Mouse (Mus musculus): ENCODE results near the gene Cldn10. TPM values are rescaled to one million over a fixed set of nuclear protein-coding genes. Genes with fewer than 3 reads are reported as not detected.

Cldn10 gene
- polyA plus RNA-seq, 1 experiment from 2014 or later = 72.3 TPM

- H3K27me3 ChIP-seq = no peaks in the 10 kb centered on the region
- H3K9me3 ChIP-seq = no peaks in the 10 kb centered on the region
- H3K9ac ChIP-seq = no peak overlapping the region
- H3K36me3 ChIP-seq = no peaks in the 10 kb centered on the region; the same call in 1 of the 2 replicates
- H3K27ac ChIP-seq = no peak overlapping the region
- peaks cover 15% of the 10 kb centered on the region for H3K4me1 ChIP-seq
- peak; percentile 27; the same call in 1 of the 2 replicates for ATAC-seq (ENCODE audit: borderline replicate concordance, extremely low read depth, low FRiP score, low TSS enrichment)
- H3K4me2 ChIP-seq = no peak overlapping the region
- no peak overlapping the region for H3K4me3 ChIP-seq
- WGBS = 52% methylated on average over 6 of the region's 6 CpGs
These were observed 82.0 kb downstream of the Cldn10 start for GRCm38 (mm10) chr14:118869712-118870111.

DNA sequence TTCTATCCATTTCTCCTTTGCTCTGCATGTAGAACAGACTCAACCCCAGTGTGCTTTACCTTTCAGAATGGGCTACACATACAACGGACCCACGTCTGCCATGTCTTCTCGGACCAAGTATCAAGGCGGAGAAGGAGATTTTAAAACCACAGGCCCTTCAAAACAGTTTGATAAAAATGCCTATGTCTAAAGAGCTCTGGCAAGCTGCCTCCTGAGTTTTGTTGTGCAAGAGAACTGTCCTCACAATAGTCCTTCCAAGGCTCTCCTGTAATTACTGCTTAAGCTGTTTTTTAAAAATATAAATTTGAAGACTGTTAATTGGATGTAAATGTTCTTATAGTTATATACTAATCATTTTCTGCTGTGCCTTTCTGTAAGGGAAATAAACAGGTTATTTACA lies 86.4 kb downstream of the Cldn10 start:
- Histone ChIP-seq H3K4me2 (no peak overlapping the region), H3K9ac (no peak overlapping the region), H3K27me3 (no peaks in the 10 kb centered on the region), H3K9me3 (no peaks in the 10 kb centered on the region), H3K4me3 (no peak overlapping the region), H3K36me3 (peaks cover 19% of the 10 kb centered on the region), H3K4me1 (peaks cover 3% of the 10 kb centered on the region; the same call in 1 of the 2 replicates), H3K27ac (no peak overlapping the region)
- WGBS = 92% methylated on average over 4 of the region's 4 CpGs
- no peak for ATAC-seq (ENCODE audit: borderline replicate concordance, extremely low read depth, low FRiP score, low TSS enrichment)

DNA sequence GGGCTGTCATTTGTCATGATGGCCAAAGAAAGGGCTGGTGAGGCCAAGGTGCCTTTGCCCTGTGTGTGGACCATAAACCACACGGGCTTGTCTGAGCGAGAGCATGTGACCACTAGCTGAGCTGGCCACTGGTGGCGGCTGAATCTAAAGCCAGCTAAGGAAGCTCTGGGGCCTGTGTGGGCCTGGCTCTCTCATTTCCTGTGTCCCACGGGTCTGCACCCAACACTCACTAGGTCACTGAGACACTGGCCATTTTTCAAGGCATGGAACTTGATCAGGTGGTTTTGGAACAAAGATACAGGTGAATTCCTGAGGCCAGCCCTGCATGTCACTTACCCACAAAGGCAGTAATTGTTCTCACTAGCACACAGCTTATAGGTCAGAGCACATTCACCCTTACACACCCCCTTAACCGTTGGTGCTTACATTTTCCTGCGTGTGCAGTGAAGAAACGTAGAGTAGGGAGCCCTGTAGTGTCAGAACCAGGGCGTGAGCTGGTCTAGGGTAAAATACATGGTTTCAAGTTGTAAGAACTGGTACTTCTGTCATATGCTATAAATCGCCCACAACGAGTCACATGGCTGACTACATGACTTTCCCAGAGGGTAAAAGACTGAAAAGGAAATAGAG lies 87.2 kb downstream of the Cldn10 start:
- H3K9me3 ChIP-seq = no peaks in the 10 kb centered on the region
- WGBS = 54% methylated on average over 10 of the region's 10 CpGs
- H3K9ac ChIP-seq = no peak overlapping the region
- peaks cover 2% of the 10 kb centered on the region; the same call in 1 of the 2 replicates for H3K4me1 ChIP-seq
- H3K4me2 ChIP-seq = no peak overlapping the region
- no peak overlapping the region for H3K27ac ChIP-seq
- H3K4me3 ChIP-seq = no peak overlapping the region
- no peaks in the 10 kb centered on the region for H3K27me3 ChIP-seq
- peak; percentile 27; the same call in 1 of the 2 replicates for ATAC-seq (ENCODE audit: borderline replicate concordance, extremely low read depth, low FRiP score, low TSS enrichment)
- peaks cover 26% of the 10 kb centered on the region for H3K36me3 ChIP-seq

- no peak overlapping the region for H3K4me2 ChIP-seq
- no peak overlapping the region for H3K9ac ChIP-seq
- no peak overlapping the region for H3K4me3 ChIP-seq
- no peaks in the 10 kb centered on the region for H3K9me3 ChIP-seq
- no peaks in the 10 kb centered on the region; the same call in 1 of the 2 replicates for H3K4me1 ChIP-seq
- H3K27ac ChIP-seq = no peak overlapping the region
- H3K27me3 ChIP-seq = no peaks in the 10 kb centered on the region
- H3K36me3 ChIP-seq = peaks cover 31% of the 10 kb centered on the region
- no peak for ATAC-seq (ENCODE audit: borderline replicate concordance, extremely low read depth, low FRiP score, low TSS enrichment)
- WGBS = 75% methylated on average over 11 of the region's 11 CpGs
These were observed 90.7 kb downstream of the Cldn10 start for GRCm38 (mm10) chr14:118878346-118878910.

GRCm38 (mm10) chr14:118880696-118881095 lies 93.0 kb downstream of the Cldn10 start:
- H3K4me2 ChIP-seq = no peak overlapping the region
- H3K27ac ChIP-seq = no peak overlapping the region
- no peaks in the 10 kb centered on the region for H3K27me3 ChIP-seq
- no peak for ATAC-seq (ENCODE audit: borderline replicate concordance, extremely low read depth, low FRiP score, low TSS enrichment)
- WGBS = 72% methylated on average over 10 of the region's 10 CpGs
- H3K4me3 ChIP-seq = no peak overlapping the region
- H3K36me3 ChIP-seq = peaks cover 39% of the 10 kb centered on the region
- H3K9ac ChIP-seq = no peak overlapping the region
- H3K9me3 ChIP-seq = no peaks in the 10 kb centered on the region
- peaks cover 10% of the 10 kb centered on the region for H3K4me1 ChIP-seq

- H3K4me1 ChIP-seq = peaks cover 10% of the 10 kb centered on the region
- WGBS = 59% methylated on average over 18 of the region's 18 CpGs
- peak; percentile 56; the same call in 1 of the 2 replicates for ATAC-seq (ENCODE audit: borderline replicate concordance, extremely low read depth, low FRiP score, low TSS enrichment)
- peaks cover 40% of the 10 kb centered on the region for H3K36me3 ChIP-seq
- no peak overlapping the region for H3K4me3 ChIP-seq
- no peaks in the 10 kb centered on the region for H3K9me3 ChIP-seq
- peak overlapping the region; percentile 34 for H3K27ac ChIP-seq
- no peaks in the 10 kb centered on the region for H3K27me3 ChIP-seq
- no peak overlapping the region for H3K4me2 ChIP-seq
- no peak overlapping the region for H3K9ac ChIP-seq
These were observed 95.9 kb downstream of the Cldn10 start for GRCm38 (mm10) chr14:118883344-118884249.

DNA sequence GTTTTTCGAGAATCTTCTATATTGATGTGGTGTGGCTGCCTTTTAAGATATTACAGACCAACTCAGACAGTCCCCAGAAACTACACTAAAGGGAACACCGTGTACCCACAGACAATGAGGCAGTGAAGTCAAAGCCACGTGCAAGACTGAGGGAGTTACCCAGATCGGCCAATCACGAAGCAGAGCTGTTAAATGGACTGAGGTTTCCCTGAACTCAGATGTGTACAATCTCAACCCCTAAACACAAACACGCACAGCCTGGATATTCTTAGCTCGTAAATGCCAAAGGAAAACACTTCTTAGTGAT lies 96.5 kb downstream of the Cldn10 start:
- 64% methylated on average over 7 of the region's 7 CpGs for WGBS
- H3K4me1 ChIP-seq = peaks cover 10% of the 10 kb centered on the region
- no peak overlapping the region for H3K4me3 ChIP-seq
- no peak overlapping the region for H3K9ac ChIP-seq
- 0 out of 2 replicates have a peak overlapping the region, but pooled peaks have one; percentile 34 for H3K27ac ChIP-seq
- ATAC-seq (ENCODE audit: borderline replicate concordance, extremely low read depth, low FRiP score, low TSS enrichment) = 0 out of 2 replicates have a peak, but pooled peaks have one; percentile 44
- no peaks in the 10 kb centered on the region for H3K27me3 ChIP-seq
- no peak overlapping the region for H3K4me2 ChIP-seq
- H3K36me3 ChIP-seq = peaks cover 38% of the 10 kb centered on the region
- H3K9me3 ChIP-seq = no peaks in the 10 kb centered on the region

DNA sequence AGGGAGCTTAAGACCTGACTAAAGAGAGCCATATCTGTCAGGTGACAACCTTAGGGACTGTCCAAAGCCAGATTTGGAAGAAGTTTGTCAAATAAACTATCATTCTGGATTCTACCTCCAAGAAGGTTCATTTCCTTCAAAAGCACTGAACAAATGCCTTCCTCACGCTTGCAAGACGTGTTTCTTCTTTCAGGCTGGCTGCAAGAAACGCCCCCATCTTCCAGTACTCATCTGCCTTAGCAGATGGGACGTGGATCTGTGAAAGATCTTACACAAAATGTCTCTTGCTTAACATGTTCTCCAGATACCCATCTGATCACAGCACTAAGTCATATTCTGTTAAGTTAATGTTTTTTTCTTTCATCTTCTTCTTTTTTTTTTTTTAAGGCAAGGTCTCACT lies 102.4 kb downstream of the Cldn10 start:
- H3K4me2 ChIP-seq = no peak overlapping the region
- H3K9me3 ChIP-seq = no peaks in the 10 kb centered on the region
- 87% methylated on average over 4 of the region's 4 CpGs for WGBS
- no peak overlapping the region for H3K27ac ChIP-seq
- peaks cover 36% of the 10 kb centered on the region for H3K36me3 ChIP-seq
- no peaks in the 10 kb centered on the region for H3K4me1 ChIP-seq
- H3K27me3 ChIP-seq = no peaks in the 10 kb centered on the region
- H3K9ac ChIP-seq = no peak overlapping the region
- H3K4me3 ChIP-seq = no peak overlapping the region
- no peak for ATAC-seq (ENCODE audit: borderline replicate concordance, extremely low read depth, low FRiP score, low TSS enrichment)

- no peak for ATAC-seq (ENCODE audit: borderline replicate concordance, extremely low read depth, low FRiP score, low TSS enrichment)
These were observed 107.5 kb downstream of the Cldn10 start for GRCm38 (mm10) chr14:118895228-118895627.

DNA sequence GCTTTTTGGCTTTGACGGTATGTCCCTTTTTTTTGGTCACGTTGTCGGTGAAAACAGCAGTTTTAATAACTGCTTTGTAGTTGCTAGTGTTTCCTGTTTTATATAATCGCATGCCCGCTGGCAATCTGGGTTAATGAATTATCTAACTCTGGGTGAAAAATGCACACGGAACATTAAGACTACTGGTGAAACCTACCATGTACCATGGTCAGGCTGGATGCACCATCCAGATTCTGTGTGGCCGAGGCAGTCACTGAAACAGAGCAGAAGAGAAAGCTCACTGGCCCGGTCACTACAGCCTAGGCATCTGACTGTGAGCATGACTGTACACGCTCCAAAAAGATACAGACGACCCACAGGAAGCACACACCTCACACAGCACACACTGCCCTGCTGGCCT lies 107.9 kb downstream of the Cldn10 start:
- Histone ChIP-seq H3K9ac (no peak overlapping the region), H3K36me3 (peaks cover 31% of the 10 kb centered on the region; the same call in 1 of the 2 replicates), H3K9me3 (no peaks in the 10 kb centered on the region), H3K27me3 (no peaks in the 10 kb centered on the region), H3K4me3 (no peak overlapping the region), H3K4me1 (no peaks in the 10 kb centered on the region), H3K4me2 (no peak overlapping the region), H3K27ac (no peak overlapping the region)
- 80% methylated on average over 10 of the region's 10 CpGs for WGBS
- no peak for ATAC-seq (ENCODE audit: borderline replicate concordance, extremely low read depth, low FRiP score, low TSS enrichment)

More at GRCm38 (mm10) chr14:118895228-118895627, 107.5 kb downstream of the Cldn10 start:
- no peak overlapping the region for H3K27ac ChIP-seq
- H3K36me3 ChIP-seq = peaks cover 28% of the 10 kb centered on the region; the same call in 1 of the 2 replicates
- 71% methylated on average over 7 of the region's 7 CpGs for WGBS
- H3K27me3 ChIP-seq = no peaks in the 10 kb centered on the region
- no peak overlapping the region for H3K4me2 ChIP-seq
- no peaks in the 10 kb centered on the region for H3K9me3 ChIP-seq
- H3K4me3 ChIP-seq = no peak overlapping the region
- H3K4me1 ChIP-seq = no peaks in the 10 kb centered on the region
- H3K9ac ChIP-seq = no peak overlapping the region

DNA sequence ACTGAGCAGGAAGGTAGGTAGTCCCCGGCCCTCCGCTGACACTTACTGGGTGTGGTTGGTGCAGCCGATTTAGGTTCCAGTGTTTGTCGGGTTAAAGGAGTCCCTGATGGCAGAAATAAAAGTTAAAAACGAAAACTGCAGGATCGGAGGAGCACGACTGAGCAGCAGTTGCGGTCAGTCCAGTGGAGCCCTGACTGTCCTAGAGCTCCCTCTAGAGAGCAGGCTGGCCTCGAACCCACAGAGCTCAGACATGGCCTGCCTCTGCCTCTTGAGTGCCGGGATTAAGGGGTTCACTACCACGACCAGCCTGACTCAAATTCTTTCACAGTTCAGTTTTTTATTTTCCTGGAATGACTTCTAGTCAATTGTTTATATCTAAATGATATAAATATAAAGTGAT lies 112.2 kb downstream of the Cldn10 start:
- H3K9ac ChIP-seq = no peak overlapping the region
- no peak overlapping the region for H3K4me2 ChIP-seq
- peaks cover 47% of the 10 kb centered on the region for H3K36me3 ChIP-seq
- H3K27me3 ChIP-seq = no peaks in the 10 kb centered on the region
- H3K9me3 ChIP-seq = no peaks in the 10 kb centered on the region
- no peak overlapping the region for H3K4me3 ChIP-seq
- H3K27ac ChIP-seq = no peak overlapping the region
- WGBS = 76% methylated on average over 11 of the region's 11 CpGs
- no peak for ATAC-seq (ENCODE audit: borderline replicate concordance, extremely low read depth, low FRiP score, low TSS enrichment)
- no peaks in the 10 kb centered on the region for H3K4me1 ChIP-seq

GRCm38 (mm10) chr14:118900911-118901310 lies 113.2 kb downstream of the Cldn10 start:
- Histone ChIP-seq H3K27me3 (no peaks in the 10 kb centered on the region), H3K36me3 (peaks cover 42% of the 10 kb centered on the region), H3K9ac (no peak overlapping the region), H3K4me2 (no peak overlapping the region), H3K9me3 (no peaks in the 10 kb centered on the region), H3K27ac (no peak overlapping the region), H3K4me1 (no peaks in the 10 kb centered on the region), H3K4me3 (no peak overlapping the region)
- ATAC-seq (ENCODE audit: borderline replicate concordance, extremely low read depth, low FRiP score, low TSS enrichment) = no peak
- WGBS = 100% methylated on average over 1 of the region's 1 CpGs
